Mouse (Mus musculus) urinary bladder, postnatal 25 days (tissue): ENCODE measurements around the gene Fnbp1.
A peak's percentile ranks its signal among the peaks of the same experiment; 100 is the strongest.

Experiments
- DNase-seq: peaks from one replicate; pipeline ENCODE4 v3.0.0; 2022; ENCODE audit warnings: low spot score

Gene Fnbp1

GRCm38 (mm10) chr2:31025458-31025857 lies 116.3 kb downstream of the Fnbp1 start:
- DNase-seq, result no peak

GRCm38 (mm10) chr2:31024618-31025370 lies 117.0 kb downstream of the Fnbp1 start:
- DNase-seq, result peak; percentile 58

GRCm38 (mm10) chr2:31023940-31024339 lies 117.9 kb downstream of the Fnbp1 start:
- DNase-seq, result no peak

- no peak for DNase-seq
Measured at GRCm38 (mm10) chr2:31020202-31020601, 121.6 kb downstream of the Fnbp1 start.

GRCm38 (mm10) chr2:31019011-31019410 lies 122.8 kb downstream of the Fnbp1 start:
- no peak for DNase-seq

GRCm38 (mm10) chr2:31018519-31018918 lies 123.3 kb downstream of the Fnbp1 start:
- no peak for DNase-seq

GRCm38 (mm10) chr2:31017625-31018317 lies 124.0 kb downstream of the Fnbp1 start:
- no peak for DNase-seq

GRCm38 (mm10) chr2:31013371-31014120 lies 128.3 kb downstream of the Fnbp1 start:
- no peak for DNase-seq

- DNase-seq, result no peak
Measured at GRCm38 (mm10) chr2:31007208-31007607, 134.6 kb downstream of the Fnbp1 start.

- no peak for DNase-seq
Measured at GRCm38 (mm10) chr2:31006434-31006833, 135.4 kb downstream of the Fnbp1 start.

- no peak for DNase-seq
Measured at GRCm38 (mm10) chr2:31005453-31005852, 136.4 kb downstream of the Fnbp1 start.

- DNase-seq, result no peak
Measured at GRCm38 (mm10) chr2:31002857-31003256, 139.0 kb downstream of the Fnbp1 start.

GRCm38 (mm10) chr2:30998443-30999260 lies 143.2 kb downstream of the Fnbp1 start:
- DNase-seq, result no peak

- DNase-seq, result no peak
Measured at GRCm38 (mm10) chr2:30995432-30995996, 146.3 kb downstream of the Fnbp1 start.

- DNase-seq, result no peak
Measured at GRCm38 (mm10) chr2:30994853-30995252, 147.0 kb downstream of the Fnbp1 start.

GRCm38 (mm10) chr2:30990221-30990620 lies 151.6 kb downstream of the Fnbp1 start:
- no peak for DNase-seq

- peak; percentile 70 for DNase-seq
Measured at GRCm38 (mm10) chr2:30985111-30986020, 156.4 kb downstream of the Fnbp1 start.

- no peak for DNase-seq
Measured at GRCm38 (mm10) chr2:30983024-30983423, 158.8 kb downstream of the Fnbp1 start.

GRCm38 (mm10) chr2:30981790-30982513 lies 159.9 kb downstream of the Fnbp1 start, which contains the start of the genes BC005624 and Usp20:
BC005624 (minus strand) TSS chr2:30982201.
Usp20 (plus strand) TSS chr2:30982279.
- DNase-seq, result peak; percentile 96
